Mouse (Mus musculus) kidney, postnatal 0 days (tissue): ENCODE results near the gene Enpp3. TPM values are rescaled to one million over a fixed set of nuclear protein-coding genes. Genes with fewer than 3 reads are reported as not detected.
A peak's percentile ranks its signal among the peaks of the same experiment; 100 is the strongest.

Experiments used
- ATAC-seq: fragments of 200-750 bp; cut with Nextera tagmentation; replicated peaks from 2 replicates; pipeline ENCODE4 v1.8.0; 2017; ENCODE audit warnings: low read depth, moderate number of reproducible peaks, moderate TSS enrichment, moderate library complexity; ENCODE audit not compliant: low FRiP score
- DNase-seq: peaks from one replicate; pipeline ENCODE4 v3.0.0-alpha.2; 2016; ENCODE audit warnings: low spot score
- H3K27ac ChIP-seq: fragments of 300-500 bp; sonication (generic); 2 replicates; pipeline ENCODE4 v1.5.1; 2014; ENCODE audit warnings: mild to moderate bottlenecking
- H3K27me3 ChIP-seq: fragments of 300-500 bp; sonication (generic); 2 replicates; pipeline ENCODE4 v1.6.1; 2014; ENCODE audit warnings: low read length, mixed read lengths; ENCODE audit not compliant: insufficient read depth
- H3K36me3 ChIP-seq: fragments of 300-500 bp; sonication (generic); 2 replicates; pipeline ENCODE4 v1.6.1; 2014; ENCODE audit warnings: low read length, mixed read lengths; ENCODE audit not compliant: insufficient read depth
- H3K4me1 ChIP-seq: fragments of 300-500 bp; sonication (generic); replicated peaks from 2 replicates; pipeline ENCODE4 v1.6.1; 2014; ENCODE audit warnings: antibody characterized with exemption, low read length, mixed read lengths; ENCODE audit not compliant: insufficient read depth
- H3K4me2 ChIP-seq: fragments of 300-500 bp; sonication (generic); 2 replicates; pipeline ENCODE4 v1.6.1; 2014; ENCODE audit warnings: mild to moderate bottlenecking, low read length, moderate library complexity, mixed read lengths
- H3K4me3 ChIP-seq: fragments of 300-500 bp; sonication (generic); replicated peaks from 2 replicates; pipeline ENCODE4 v1.5.1; 2014; ENCODE audit warnings: low read depth, low read length
- H3K9ac ChIP-seq: fragments of 300-500 bp; sonication (generic); 2 replicates; pipeline ENCODE4 v1.6.1; 2014; ENCODE audit warnings: low read depth, low read length
- H3K9me3 ChIP-seq: fragments of 300-500 bp; sonication (generic); replicated peaks from 2 replicates; pipeline ENCODE4 v1.6.1; 2016; ENCODE audit warnings: low read length, inconsistent platforms, mixed read lengths
- CTCF ChIP-seq: IDR thresholded peaks from 2 replicates; pipeline ENCODE4 v1.5.1; 2016; ENCODE audit warnings: antibody characterized with exemption, low read depth, mild to moderate bottlenecking, moderate library complexity
- WGBS: fragments of 180-500 bp; shearing (Covaris S2); extraction: QIAGEN DNeasy Blood & Tissue Kit; methylation state at CpG from one replicate; pipeline ENCODE4 v1.1.7; 2014; 5-methylcytosine and 5-hydroxymethylcytosine counted together
- polyA plus RNA-seq: library from polyadenylated mRNA; unstranded; fragments of >200 nt; fragmentation: Nextera tagmentation; extraction: Ambion mirVana; gene quantifications from 2 replicates; pipeline ENCODE4 v1.2.1, GENCODE M21; 2015

Enpp3 gene
- polyA plus RNA-seq, result 4.0 and 4.8 TPM in 2 replicates

DNA sequence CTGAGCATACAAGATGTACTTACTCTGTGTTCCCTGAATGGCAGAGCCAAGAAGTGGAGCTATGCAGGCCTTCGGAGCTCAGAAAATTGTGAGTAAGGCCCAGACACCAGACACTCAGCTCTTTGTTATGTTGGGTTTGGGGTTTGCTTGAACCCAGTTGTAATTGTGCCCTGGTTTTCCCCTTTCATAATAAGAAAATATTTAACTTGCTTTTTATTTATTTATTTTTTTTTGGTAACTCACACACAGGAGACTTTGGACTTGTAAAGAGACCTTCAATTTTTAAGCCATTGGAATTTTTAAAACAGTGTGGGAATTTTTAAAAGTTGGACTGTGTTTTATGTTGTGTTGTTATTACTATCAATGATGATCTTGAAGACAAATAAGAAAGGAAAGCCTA is at the start of gene Enpp3:
TSS of gene Enpp3 (minus strand) at position 148 of the 400 bp plus-strand sequence.
- Histone ChIP-seq H3K36me3 (no peaks in the 10 kb centered on the region), H3K27ac (peak within 1 kb of the TSS; percentile 36; the same call in 1 of the 2 replicates), H3K4me3 (no peak within 1 kb of the TSS), H3K9me3 (no peaks in the 10 kb centered on the region), H3K9ac (no peak within 1 kb of the TSS), H3K4me2 (no peak within 1 kb of the TSS), H3K4me1 (no peaks in the 10 kb centered on the region), H3K27me3 (no peaks in the 10 kb centered on the region)
- no peak for DNase-seq
- 95% methylated on average over 1 of the region's 1 CpGs for whole genome bisulfite sequencing
- no peak for TF ChIP-seq CTCF
- no peak for ATAC-seq

DNA sequence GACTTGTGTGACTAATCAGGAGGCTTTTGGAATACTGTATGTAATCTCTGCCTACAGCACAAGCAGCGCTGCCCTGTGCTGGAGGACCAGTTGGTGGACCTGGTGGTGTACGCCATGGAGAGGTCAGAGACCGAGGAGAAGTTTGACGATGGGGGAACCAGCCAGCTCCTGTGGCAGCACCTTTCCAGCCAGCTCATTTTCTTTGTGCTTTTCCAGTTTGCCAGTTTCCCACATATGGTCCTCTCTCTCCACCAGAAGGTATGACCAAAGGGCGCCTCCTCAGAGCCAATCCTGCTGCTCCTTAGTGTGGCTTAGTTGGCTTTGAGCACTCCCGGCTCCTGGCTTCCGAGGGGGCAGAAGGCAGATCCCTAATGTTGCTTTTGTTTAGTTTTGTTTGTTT is 45.7 kb upstream of the Enpp3 start:
- no peak overlapping the region for H3K4me2 ChIP-seq
- H3K9ac ChIP-seq, result no peak overlapping the region
- ATAC-seq (no peak), DNase-seq (no peak)
- peaks cover 46% of the 10 kb centered on the region for H3K36me3 ChIP-seq
- H3K9me3 ChIP-seq, result no peaks in the 10 kb centered on the region
- WGBS, result 96% methylated on average over 7 of the region's 7 CpGs
- no peak overlapping the region for H3K4me3 ChIP-seq
- H3K27ac ChIP-seq, result no peak overlapping the region
- no peaks in the 10 kb centered on the region for H3K27me3 ChIP-seq
- H3K4me1 ChIP-seq, result no peaks in the 10 kb centered on the region
- TF ChIP-seq CTCF, result no peak

DNA sequence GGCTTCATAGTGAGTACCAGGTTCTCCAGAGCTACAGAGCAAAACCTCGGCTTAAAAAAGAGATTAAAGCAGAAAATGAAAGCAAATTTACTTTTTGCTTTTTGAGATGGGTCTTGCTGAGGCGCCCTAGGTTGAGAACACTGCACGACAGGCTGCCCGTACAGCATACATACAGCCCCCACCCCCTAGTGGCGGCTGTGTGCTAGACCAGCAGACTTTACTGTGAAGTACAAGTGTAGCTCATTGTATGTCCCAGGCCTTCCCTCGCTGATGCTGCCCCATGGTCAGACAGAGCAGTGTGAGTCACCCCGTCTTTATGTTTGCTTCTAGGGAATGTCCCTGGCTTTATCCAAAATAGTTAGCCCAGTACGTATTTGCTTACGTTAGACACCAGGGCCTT is 43.4 kb upstream of the Enpp3 start:
- Histone ChIP-seq H3K9ac (no peak overlapping the region), H3K9me3 (no peaks in the 10 kb centered on the region), H3K4me2 (no peak overlapping the region), H3K4me1 (no peaks in the 10 kb centered on the region), H3K27ac (no peak overlapping the region), H3K27me3 (no peaks in the 10 kb centered on the region), H3K36me3 (peaks cover 42% of the 10 kb centered on the region), H3K4me3 (no peak overlapping the region)
- ATAC-seq, result 0 out of 2 replicates have a peak, but pooled peaks have one; percentile 36
- peak; percentile 64 for TF ChIP-seq CTCF
- WGBS, result 84% methylated on average over 9 of the region's 9 CpGs
- DNase-seq, result peak; percentile 15

DNA sequence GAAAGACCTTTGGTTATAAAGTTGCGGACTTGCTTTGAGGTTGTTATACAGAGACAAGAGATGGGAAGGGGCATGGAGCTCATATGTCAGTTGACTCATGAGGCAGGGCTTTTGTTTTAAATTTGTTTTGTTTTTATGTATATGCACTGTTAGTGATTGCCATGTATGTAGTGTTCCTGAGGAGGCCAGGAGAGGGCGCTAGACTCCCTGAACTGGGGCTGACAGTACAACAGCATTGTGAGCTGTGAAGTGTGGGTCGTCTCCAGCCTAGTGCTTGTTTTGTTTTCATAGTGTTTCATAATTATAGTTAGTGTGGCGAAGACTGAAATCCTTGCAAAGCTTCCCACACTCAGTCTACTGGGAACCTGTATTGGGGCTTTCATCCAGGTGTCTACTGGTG is 31.0 kb upstream of the Enpp3 start:
- no peak for ATAC-seq
- peaks cover 44% of the 10 kb centered on the region for H3K36me3 ChIP-seq
- DNase-seq, result no peak
- no peaks in the 10 kb centered on the region for H3K9me3 ChIP-seq
- H3K4me1 ChIP-seq, result no peaks in the 10 kb centered on the region
- no peak overlapping the region for H3K9ac ChIP-seq
- H3K27ac ChIP-seq, result no peak overlapping the region
- WGBS, result 77% methylated on average over 4 of the region's 4 CpGs
- TF ChIP-seq CTCF, result peak; percentile 40
- H3K4me3 ChIP-seq, result no peak overlapping the region
- no peaks in the 10 kb centered on the region for H3K27me3 ChIP-seq
- no peak overlapping the region for H3K4me2 ChIP-seq

DNA sequence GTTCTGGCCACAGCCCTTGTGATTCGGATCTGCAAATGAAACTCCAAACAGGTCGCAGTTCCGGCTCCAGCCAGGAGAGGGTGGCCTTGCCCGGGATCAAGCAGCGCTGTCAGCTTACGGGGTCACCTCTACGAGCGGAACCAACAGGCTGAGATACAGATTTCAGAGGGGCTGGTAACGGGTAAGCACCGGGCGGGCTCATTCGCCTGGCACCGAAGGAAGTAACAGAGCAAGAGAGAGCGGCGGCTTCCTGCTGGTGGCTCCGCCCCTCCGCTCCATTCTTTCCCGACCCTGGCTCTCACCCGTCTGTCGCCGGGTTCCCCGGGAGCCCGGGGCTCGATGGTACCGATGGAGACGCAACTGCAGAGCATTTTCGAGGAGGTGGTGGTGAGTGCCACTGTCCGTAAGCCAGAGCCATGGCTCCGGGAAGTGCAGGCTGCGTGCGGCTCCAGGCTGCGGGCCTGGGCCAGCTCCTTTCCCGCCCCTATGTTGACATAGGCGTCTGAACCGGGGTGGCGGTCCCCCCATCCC is 27.2 kb upstream of the Enpp3 start, which contains the start of gene Med23:
TSS of gene Med23 (plus strand) at position 227 of the 531 bp plus-strand sequence.
- peak; percentile 94 for TF ChIP-seq CTCF

DNA sequence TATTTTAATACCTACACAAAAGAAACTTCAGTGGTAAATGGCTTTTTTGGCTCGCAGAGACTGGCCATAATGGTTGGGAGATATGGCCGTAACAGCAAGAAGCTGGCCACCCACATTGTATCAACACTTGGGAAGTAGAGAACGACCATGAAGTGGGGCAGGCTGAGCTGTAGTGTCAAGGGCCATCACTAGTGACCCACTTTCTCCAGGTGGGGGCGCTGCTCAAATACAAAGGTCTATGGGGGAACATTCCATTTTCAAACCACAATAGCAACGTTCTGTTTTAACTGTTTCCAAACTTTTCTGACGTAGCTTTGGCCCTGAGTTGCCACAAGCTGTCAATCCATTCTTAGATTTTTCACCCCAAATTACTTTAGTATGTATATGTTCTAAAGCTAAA is 21.8 kb upstream of the Enpp3 start:
- Histone ChIP-seq H3K4me1 (no peaks in the 10 kb centered on the region), H3K4me2 (no peak overlapping the region), H3K9ac (no peak overlapping the region), H3K4me3 (no peak overlapping the region), H3K27ac (no peak overlapping the region), H3K27me3 (no peaks in the 10 kb centered on the region), H3K9me3 (no peaks in the 10 kb centered on the region), H3K36me3 (no peaks in the 10 kb centered on the region)
- peak; percentile 10; the same call in 1 of the 2 replicates for TF ChIP-seq CTCF
- DNase-seq, result no peak
- 74% methylated on average over 6 of the region's 6 CpGs for WGBS
- ATAC-seq, result no peak

More for the DNA sequence above, 27.2 kb upstream of the Enpp3 start, which contains the start of gene Med23:
- DNase-seq (peak; percentile 98), ATAC-seq (peak; percentile 100)
- no peak within 1 kb of the TSS for H3K27ac ChIP-seq
- peaks cover 13% of the 10 kb centered on the region; the same call in 1 of the 2 replicates for H3K36me3 ChIP-seq
- H3K4me2 ChIP-seq, result peak within 1 kb of the TSS; percentile 59
- H3K27me3 ChIP-seq, result no peaks in the 10 kb centered on the region
- peak within 1 kb of the TSS; percentile 86 for H3K4me3 ChIP-seq
- no peaks in the 10 kb centered on the region for H3K4me1 ChIP-seq
- under 1% methylated on average over 35 of the region's 36 CpGs for WGBS
- no peaks in the 10 kb centered on the region for H3K9me3 ChIP-seq
- H3K9ac ChIP-seq, result peak within 1 kb of the TSS; percentile 85
